Mouse (Mus musculus): ENCODE data around the gene Fjx1.

Fjx1 gene

GRCm38 (mm10) chr2:102416149-102416743 is 36.1 kb downstream of the Fjx1 start:
- no peak for DNase-seq

GRCm38 (mm10) chr2:102412738-102413137 is 39.6 kb downstream of the Fjx1 start:
- DNase-seq, result no peak

GRCm38 (mm10) chr2:102410615-102411014 is 41.7 kb downstream of the Fjx1 start:
- no peak for DNase-seq

DNA sequence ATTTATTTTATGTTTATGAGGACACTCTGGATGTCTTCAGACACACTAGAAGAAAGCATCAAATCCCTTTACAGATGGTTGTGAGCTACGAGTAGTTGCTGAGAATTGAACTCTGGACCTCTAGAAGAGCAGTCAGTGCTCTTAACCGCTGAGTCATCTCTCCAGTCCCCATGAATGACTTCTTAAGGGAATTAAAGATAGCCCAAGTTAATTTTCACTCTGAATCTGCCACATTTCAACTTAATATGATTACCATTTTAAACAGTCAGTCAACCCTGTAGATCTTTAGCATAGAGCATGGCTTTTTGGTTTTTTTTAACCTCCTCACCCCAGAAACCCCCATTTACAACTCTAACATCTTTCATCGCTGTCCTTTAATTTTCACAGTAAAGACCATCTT is 42.6 kb downstream of the Fjx1 start:
- DNase-seq, result no peak

DNA sequence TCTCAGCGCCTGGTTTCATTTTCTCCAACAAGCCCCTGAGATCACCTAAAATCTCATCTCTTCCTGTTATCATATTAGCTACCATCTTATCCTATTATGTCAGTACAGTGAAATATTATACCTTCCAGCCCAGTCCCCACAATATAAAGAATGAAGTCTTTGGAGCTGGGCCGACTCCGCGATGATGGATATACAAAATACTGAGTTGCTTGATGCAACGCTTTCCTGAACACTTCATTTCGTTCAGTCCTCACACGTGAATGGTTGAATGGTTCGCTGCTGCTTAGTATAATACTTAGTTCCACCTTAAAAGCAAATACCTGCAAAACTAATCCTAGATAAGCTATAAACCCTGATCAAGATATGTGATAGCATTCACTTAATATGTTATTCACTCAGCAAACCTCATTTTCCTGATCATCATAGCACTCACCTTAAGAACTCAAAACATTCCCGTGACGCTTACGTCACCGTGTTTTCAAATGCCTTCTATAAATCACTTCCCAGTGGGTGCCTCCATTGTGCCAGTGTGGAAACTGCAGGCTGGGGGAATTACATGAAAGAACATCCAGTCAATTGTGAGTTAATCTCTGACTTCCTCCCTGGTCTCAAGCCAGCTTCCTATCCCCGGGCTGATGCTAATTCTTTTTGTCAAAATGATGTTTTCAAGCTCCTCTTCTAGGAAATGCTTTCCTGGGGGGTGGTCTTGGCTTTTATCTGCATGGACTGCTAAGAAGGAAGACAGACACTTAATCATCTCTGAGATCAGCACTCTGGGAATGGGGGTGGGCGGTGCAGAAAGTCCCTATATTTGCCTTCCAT is 44.7 kb downstream of the Fjx1 start, which contains the start of gene Trim44:
Trim44 (minus strand) TSS at position 466 of the 822 bp plus-strand sequence.
- no peak for DNase-seq

DNA sequence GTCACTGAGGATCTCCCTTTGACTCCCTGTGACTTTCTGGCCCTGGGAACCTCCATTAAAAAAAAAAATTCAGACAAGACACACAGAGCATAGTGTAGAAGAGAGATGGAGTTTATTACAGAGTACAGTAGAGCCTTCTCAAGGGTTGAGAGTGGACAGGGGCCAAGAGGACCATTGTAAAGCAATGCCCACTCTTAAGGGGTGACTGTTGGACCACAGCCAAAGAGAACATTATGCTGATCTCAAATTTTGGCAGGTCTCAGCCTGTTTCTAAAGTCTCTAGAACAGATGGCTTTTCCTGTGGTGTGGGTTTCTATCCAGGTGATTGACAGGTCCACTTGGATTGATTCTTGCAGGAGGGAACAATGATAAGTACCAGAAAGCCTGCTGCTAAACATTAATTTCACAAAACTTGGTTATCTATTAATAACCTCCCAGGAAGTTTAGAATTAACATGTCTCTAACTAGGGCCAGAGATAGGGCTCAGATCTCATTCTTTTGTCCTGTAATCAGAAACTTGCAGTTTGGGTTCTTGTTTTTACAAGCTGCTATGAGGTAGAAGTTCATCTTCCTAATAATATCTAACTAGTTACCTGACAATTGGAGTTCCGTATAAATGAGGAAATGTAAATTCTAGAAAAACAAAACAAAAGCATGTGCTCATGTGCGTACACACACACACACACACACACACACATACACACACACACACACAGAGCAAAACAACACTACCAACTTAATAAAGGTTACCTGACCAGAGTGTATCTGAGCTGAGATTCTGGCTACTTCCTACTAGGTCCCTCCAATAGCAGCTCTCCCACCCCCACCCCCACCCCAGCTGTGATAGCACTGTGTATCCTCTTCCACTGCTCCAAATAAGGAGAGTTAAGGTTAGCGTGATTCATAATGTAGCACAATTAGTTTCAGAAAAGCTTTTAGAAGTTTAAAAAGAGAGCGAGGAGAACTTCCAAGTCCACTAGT is 45.7 kb downstream of the Fjx1 start:
- DNase-seq, result no peak

GRCm38 (mm10) chr2:102403982-102404381 is 48.3 kb downstream of the Fjx1 start:
- no peak for DNase-seq

- DNase-seq, result no peak
Observed at GRCm38 (mm10) chr2:102403306-102403705, 49.0 kb downstream of the Fjx1 start.

- DNase-seq, result no peak
Observed at GRCm38 (mm10) chr2:102401352-102401692, 51.0 kb downstream of the Fjx1 start.

- peak; percentile 90 for DNase-seq
Observed at GRCm38 (mm10) chr2:102400605-102401351, 51.5 kb downstream of the Fjx1 start.

- no peak for DNase-seq
Observed at GRCm38 (mm10) chr2:102399864-102400604, 52.3 kb downstream of the Fjx1 start.
